Mouse (Mus musculus) fat pad, adult 2 months (tissue): Measurements from ENCODE around the gene Ddx20.

ENCODE experiments used
- DNase-seq: peaks from one replicate; pipeline ENCODE4 v3.0.0-alpha.2; 2011; ENCODE audit warnings: low read depth, low spot score; ENCODE audit errors: extremely low read depth

The Ddx20 gene

GRCm38 (mm10) chr3:105687324-105688060, at the start of gene Ddx20:
Ddx20 (minus strand) TSS chr3:105687574.
- peak; percentile 76 for DNase-seq

DNA sequence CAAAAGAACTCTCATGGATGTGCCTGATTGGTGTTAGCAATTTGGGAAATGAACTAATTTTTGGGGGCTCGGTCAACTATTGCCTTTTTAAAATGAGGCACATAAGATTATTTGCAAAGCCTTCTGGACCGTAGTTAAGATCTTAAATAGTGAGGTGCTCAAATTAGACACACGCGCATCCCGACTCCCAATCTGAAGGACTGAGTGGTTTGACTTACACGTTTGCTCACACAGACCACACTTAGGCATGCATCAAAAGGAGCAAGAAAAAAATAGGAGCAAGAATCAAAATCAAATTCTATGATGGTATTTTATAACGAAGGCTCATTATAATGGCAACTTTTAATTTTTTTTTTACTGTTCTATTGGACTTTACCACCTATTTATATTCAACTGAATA, 49.7 kb upstream of the Ddx20 start:
- DNase-seq, result no peak

DNA sequence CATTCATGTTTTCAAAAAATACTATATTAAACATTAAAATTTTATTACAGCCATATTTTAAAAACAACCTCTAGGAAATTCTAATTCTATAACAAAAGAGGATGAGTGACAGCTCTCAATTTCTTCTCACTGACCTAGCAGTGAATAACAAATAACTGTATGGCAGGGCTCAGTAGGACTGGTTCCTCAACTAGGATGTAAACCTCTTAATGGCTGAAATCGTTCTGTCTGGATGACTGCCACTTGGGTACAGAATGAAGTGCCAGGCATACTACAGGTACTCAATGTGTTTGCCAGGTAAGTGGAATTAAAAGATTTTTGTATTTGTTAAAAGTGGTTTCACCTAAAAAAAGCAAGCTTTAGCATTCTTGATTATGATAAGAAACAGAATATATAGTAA, 48.8 kb upstream of the Ddx20 start:
- DNase-seq, result no peak

DNA sequence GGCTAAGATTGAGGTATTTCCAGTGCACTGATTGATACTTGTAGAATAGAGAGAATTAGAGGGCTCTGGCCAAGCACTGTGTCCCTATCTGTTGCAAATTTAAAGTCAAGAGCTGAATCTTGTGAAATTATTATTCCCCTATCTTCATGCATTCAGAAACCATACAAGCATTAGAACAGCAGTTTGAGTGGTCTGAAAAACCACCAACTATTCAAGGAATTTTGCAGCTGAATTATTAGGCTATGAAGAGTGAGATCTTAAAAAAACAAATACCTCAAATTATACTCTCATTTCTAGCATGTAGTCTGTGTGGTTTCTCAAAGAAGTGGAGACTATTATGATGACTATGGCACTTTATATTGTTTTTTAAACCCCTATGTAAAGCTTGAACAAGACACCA, 47.9 kb upstream of the Ddx20 start:
- no peak for DNase-seq

- DNase-seq, result no peak
Measured at GRCm38 (mm10) chr3:105733538-105733937, 46.2 kb upstream of the Ddx20 start.

DNA sequence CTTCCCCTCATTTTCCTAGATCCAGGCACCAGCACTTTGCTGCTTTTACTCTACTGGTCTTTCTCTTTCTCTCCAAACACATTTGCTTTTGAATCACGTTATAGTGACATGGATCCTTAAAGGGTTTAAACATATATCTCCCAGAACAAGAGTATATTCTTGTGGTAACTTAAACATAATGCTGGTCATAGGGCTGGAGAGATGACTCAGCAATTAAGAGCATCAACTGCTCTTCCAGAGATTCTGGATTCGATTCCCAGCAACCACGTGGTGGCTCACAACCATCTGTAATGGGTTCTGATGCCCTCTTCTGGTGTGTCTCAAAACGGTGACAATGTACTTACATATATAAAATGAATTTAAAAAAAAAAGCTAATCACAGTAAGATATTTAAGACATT, 45.0 kb upstream of the Ddx20 start:
- DNase-seq, result no peak

DNA sequence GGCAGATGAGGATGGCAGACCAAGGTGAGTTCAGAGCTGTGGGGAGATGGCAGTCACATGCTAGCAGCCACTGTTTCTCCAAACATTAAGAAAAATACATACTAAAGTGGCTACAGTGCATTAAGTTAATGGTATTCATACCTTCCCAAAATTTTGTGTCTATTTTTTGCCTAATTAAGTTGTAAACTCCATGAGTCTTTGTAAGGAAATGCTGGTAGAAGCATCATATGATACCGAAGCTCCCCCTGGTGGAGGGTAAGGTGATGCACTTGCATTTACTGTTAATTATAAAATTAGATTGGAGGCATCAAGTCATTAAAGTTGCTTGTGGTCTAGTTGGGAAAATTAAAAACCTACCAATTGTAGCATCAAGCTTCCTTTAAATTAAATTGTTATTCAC, 38.7 kb upstream of the Ddx20 start:
- no peak for DNase-seq

DNA sequence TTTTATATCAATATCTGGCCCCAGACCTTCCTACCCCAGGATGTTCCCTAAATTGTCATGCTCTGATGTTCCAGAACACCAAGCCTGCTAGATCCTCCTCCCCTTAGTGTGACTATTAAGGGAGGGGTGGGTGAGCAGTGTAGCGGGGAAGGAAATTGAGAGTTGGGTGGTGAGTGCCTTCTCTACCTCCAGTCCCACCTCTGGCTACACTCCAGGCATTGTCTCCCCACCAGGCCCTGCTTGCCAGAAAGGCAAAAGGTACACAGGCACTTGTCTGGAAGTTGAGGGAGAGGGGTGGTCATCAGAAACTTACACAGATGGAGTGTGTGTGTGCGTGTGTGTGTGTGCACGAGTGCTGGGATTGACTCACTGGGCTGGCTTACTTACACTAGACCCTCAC, 35.1 kb upstream of the Ddx20 start:
- no peak for DNase-seq

DNA sequence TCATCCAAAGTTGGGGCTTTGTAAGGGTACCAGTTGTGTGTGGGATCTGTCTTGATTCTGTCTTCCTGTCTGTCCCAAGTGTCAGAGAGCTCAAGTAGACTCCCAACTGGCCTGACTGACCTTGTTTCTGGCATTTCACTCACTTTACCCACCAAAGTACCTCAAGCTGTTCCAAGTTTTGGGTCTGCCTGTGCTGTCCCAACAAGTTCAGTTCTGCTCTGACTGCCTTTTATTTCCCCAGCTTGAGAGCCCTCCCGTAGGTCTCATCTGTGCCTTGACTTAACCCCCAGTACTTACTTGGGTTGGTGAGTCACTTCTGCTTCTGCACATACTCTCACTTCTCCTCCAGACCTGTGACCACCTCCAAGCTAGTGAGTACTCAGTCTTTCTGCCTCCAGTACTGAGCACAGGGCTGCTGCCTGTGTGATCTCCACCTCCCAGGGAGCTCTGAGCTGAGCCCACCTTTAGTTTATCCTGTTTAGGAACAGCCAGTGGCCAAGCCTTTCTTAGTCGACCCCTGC, 34.4 kb upstream of the Ddx20 start:
- DNase-seq, result no peak

- DNase-seq, result no peak
Measured at GRCm38 (mm10) chr3:105720514-105720913, 33.1 kb upstream of the Ddx20 start.

- DNase-seq, result peak; percentile 72
Measured at GRCm38 (mm10) chr3:105719979-105720378, 32.6 kb upstream of the Ddx20 start.

DNA sequence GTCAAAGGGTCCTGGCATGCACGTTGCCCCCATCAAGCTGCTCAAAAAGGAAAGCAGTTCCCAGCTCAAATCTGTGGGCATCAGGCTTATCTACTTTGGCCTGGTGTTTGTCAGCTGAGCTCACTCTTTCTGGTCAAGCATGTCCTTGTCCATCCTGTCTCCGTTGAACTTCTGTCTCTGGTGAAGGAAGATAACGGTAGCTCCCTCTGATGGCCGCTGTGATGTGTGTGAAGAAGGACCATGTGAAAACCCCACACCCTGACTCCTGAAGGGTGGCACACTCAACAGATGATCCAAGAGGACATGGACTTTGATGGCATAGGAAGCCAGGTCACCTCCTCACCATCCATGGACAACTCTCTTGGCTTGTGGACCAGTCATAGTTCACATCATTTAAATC, 31.4 kb upstream of the Ddx20 start:
- DNase-seq, result no peak

DNA sequence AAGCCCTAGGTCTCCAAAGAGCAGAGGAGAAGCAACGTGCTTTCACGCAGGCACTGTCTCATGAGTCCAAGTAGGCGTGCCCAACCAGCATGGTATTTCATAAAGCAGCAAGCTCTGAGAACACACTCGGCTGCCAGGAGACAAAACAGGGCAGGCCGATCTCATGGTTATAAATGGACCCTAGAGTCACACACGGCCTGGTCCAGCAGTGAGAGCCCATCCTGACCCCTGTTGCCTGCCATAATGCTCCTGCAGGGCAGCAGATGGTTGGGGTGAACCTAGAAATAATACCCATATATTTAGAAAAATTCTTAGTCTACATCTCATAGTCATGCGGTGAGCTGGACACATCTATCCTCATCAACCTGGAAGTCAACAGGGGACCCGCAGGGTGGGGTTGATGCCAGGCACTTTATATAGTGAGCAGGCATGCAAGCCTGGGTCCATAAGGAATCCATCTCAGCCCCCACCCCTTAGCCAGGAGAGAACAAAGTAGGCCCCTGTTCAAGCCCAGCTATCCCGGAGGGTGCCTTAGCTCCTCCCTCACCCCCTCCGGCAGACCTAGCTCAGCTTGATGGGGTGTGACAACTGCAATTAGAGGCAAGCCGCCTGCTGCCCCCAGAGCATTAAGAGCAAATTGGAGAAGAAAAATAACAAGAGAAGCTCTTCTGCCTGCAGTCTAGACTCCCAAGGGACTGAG, 30.6 kb upstream of the Ddx20 start:
- no peak for DNase-seq

GRCm38 (mm10) chr3:105716353-105717000, 29.1 kb upstream of the Ddx20 start:
- no peak for DNase-seq

DNA sequence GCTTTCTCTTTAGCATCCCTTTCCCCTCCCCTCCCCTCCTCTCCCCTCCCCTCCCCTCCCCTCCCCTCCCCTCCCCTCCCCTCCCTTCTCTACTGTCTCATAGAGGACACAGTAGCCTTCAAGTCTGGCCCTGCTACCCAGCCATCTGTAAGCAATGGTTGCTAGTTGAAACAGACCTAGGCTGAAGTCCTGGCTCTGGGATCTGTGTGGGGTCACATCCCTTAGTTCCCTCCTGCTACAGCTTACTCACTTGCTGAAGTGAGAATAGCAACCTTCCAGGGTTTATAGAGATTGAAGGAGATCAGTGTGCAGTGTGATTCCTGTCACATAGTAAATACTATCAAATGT, 27.4 kb upstream of the Ddx20 start:
- DNase-seq, result no peak

DNA sequence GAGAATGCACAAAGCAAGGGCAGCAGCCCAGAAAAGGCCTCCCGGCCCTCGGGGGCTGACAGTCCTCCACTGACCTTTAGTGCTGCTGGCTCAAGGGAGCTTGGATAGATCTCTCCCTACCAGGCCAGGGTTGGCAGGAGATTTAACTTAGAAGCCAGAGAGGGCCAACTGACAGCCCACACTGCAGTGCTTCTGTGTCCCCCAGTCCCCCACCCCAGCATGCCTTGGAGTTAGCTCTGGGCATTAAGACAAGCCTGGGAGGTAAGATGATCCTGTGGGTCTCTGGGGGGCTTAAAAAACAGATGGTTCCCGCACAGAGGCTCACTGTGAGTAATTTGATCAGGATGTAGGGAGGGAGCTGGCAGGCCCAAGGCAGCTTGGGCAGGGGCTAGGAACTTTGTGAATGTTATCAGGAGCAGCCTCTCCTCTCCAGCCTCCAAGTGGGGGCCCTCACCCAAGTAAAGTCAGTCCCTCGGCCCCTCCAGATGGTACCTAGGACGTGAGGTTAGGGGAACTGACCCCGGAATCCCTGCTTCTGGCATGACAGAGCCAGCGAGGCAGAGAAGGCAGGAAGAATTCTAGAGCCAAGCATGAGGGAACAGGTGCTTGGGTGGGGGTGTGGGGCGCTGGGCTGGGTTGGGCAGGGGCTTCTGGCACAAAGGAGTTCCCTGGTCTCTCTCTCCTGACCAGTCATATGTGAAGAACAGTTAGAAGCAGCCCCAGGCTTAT, 26.9 kb upstream of the Ddx20 start:
- no peak for DNase-seq

- no peak for DNase-seq
Measured at GRCm38 (mm10) chr3:105712827-105713226, 25.5 kb upstream of the Ddx20 start.

DNA sequence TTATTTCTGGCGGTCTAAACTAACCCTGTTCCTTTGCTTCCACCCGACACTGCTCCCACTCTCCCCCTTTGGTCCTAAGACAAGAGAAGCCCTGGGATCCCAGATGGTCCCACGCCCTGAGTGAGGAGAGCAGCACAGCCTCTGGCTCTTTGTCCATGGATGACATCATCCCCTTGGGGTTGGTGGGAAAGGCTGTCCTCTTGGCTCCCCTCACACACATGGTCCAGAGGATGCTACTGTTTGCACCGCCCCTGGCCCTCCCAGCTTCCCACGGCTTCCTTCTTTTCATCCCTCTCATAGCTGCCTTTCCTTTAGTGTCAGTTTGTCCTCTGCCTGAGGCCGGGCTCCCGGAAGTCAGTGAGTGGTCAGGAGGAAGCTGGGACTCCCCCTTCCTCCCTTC, 24.4 kb upstream of the Ddx20 start:
- DNase-seq, result no peak

DNA sequence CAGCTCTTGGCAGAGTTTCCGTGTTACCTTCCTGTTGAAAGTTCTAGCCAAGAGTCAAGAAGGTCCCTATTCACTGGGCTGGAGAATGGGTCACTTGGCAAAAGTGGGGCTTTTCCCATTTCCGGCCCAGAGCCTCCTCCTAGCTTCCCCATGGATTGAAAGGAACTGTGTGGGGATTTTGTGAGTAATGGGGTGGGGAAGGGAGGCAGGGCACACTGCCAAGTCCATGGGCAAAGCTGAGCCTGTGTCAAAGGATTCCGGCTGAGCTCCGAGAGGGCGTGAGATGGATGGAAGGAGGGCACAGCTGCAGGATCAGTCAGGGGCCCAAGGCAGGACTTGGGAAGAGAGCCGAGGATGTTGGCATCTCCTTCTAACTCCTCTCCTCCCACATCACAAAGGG, 22.9 kb upstream of the Ddx20 start:
- DNase-seq, result no peak

GRCm38 (mm10) chr3:105707590-105707989, 20.2 kb upstream of the Ddx20 start:
- no peak for DNase-seq

DNA sequence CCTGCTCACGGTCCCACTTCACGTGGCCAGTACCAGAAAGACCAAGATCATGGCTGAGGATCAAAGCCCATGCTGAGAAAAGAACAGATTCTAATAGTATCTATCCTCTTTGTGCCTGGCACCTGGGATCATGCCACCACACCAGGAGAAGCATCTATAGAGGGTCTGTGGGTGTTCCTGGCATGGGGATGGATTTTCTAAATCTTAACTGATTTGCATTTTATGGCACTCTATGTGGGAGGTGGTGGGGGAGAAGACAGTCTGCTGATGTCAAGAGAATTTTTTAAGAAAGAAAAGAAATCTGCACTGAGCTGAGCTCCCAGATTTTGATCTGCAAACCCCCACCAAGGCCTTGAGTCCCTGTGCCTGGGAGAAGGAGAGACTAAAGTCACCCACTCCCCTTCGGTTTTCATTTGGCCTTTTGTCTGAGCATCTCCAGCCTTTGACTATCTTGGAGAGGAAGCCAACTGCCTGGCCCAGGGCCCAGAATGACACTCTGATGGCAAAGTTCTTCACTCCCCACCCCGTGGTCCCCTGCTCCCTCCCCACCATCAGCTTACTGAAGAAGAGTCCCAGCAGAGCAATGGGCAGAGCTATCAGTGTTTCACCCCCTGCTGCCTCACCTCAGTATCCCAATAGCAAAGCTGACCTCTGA, 19.1 kb upstream of the Ddx20 start:
- DNase-seq, result no peak
